Comparison of ENCODE assay signal across 1 mouse cellular context in the genomic region with DNA sequence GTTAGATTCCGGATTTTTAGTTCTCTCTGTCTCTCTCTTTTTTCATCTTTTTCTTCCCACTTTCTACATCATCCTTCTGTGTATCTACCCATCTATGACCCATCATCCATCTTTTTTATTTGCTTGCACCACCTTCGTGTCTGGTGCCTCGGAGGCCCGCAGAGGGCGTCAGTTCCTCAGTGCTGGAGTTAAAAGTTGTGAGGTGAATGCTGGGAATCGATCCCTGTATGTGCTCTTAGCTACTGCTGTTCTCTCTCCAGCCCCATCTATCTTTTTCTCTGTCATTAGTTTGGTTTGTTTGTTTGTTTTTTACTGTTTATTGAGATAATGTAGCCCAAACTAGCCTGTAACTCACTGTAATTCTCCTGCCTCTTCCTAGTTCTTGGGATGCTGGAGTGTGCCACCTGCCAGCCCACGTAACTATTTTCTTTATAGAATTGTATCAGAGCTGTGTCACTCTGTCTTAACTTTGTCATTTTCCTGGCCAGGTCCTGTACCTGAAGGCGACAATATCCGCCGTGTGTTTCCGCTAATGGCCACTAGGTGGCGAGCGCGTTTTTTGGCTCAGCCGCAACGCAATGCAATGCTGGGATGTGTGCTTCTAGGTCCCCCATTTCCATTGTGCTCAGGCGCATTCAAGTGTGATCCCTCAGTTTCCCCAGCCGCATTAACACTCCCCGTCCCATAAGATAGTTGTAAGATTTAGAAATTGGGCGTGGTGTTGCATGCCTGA.
TF ChIP-seq lines count a peak whose summit lies in the region.

No protein-coding gene starts in this region.

TF ChIP-seq in MEL, 35 proteins besides CTCF, POLR2A, EP300 and RAD21 (continued from another document):
- TF ChIP-seq USF2 (IDR thresholded peaks at IDR 0.05; ENCODE audit: borderline replicate concordance in 1 of 2, insufficient read depth in 1 of 2, low read depth in 1 of 2, low read length in 2 of 2) (no peak), TAL1 (IDR thresholded peaks at IDR 0.05; ENCODE audit: low read length) (no peak), TBP (IDR thresholded peaks at IDR 0.05; ENCODE audit: low read depth, low read length) (no peak), CHD1 (IDR thresholded peaks at IDR 0.05; ENCODE audit: low read depth, low read length) (0 out of 2 replicates have a peak, but pooled peaks have one; percentile 78), NELFE (IDR thresholded peaks at IDR 0.05; ENCODE audit: low read depth, low read length) (no peak; the same call in 1 of the 2 replicates), MYC (IDR thresholded peaks at IDR 0.05; ENCODE audit: low read depth, low read length) (peak; percentile 70; the same call in 1 of the 2 replicates), ZMIZ1 (IDR thresholded peaks at IDR 0.05; ENCODE audit: low read depth, low read length) (no peak; the same call in 1 of the 2 replicates), MEF2A (IDR thresholded peaks at IDR 0.05; ENCODE audit: extremely low read depth, insufficient replicate concordance, low read depth, low read length, poor library complexity, severe bottlenecking) (no peak), MYB (IDR thresholded peaks at IDR 0.05; ENCODE audit: low read depth, low read length) (no peak), SMC3 (IDR thresholded peaks at IDR 0.05; ENCODE audit: low read depth, low read length) (peak; percentile 68), SIN3A (IDR thresholded peaks at IDR 0.05; ENCODE audit: low read length) (peak; percentile 52), ETS1 (IDR thresholded peaks at IDR 0.05; ENCODE audit: low read depth, low read length) (no peak), ELF1 (IDR thresholded peaks at IDR 0.05; ENCODE audit: low read depth, low read length) (0 out of 2 replicates have a peak, but pooled peaks have one; percentile 9), KAT2A (conservative IDR thresholded peaks at IDR 0.05; ENCODE audit: low read depth, low read length) (no peak), GABPA (IDR thresholded peaks at IDR 0.05; ENCODE audit: low read depth, low read length) (no peak), MXI1 (IDR thresholded peaks at IDR 0.05; ENCODE audit: low read depth, low read length) (peak; percentile 85), POLR2AphosphoS2 (IDR thresholded peaks at IDR 0.05; ENCODE audit: low read length) (no peak; the same call in none of the 2 replicates), UBTF (IDR thresholded peaks at IDR 0.05; ENCODE audit: borderline replicate concordance, insufficient read depth, low read depth, low read length) (no peak), USF1 (IDR thresholded peaks at IDR 0.05; ENCODE audit: low read depth, low read length) (no peak), MAX (IDR thresholded peaks at IDR 0.05; ENCODE audit: low read length) (no peak; the same call in 1 of the 2 replicates), RCOR1 (IDR thresholded peaks at IDR 0.05; ENCODE audit: low read depth, low read length) (no peak), CHD2 (IDR thresholded peaks at IDR 0.05; ENCODE audit: low read length) (no peak), MAFK (IDR thresholded peaks at IDR 0.05; ENCODE audit: borderline replicate concordance, low read depth, low read length) (no peak), ZC3H11A (IDR thresholded peaks at IDR 0.05; ENCODE audit: low read depth, low read length) (peak; percentile 41), BHLHE40 (IDR thresholded peaks at IDR 0.05; ENCODE audit: borderline replicate concordance, low read depth, low read length) (no peak), HCFC1 (IDR thresholded peaks at IDR 0.05; ENCODE audit: low read depth, low read length) (no peak), ZNF384 (IDR thresholded peaks at IDR 0.05; ENCODE audit: low read depth, low read length) (no peak), E2F4 (IDR thresholded peaks at IDR 0.05; ENCODE audit: borderline replicate concordance, low read depth, low read length) (no peak)
TF ChIP-seq in MEL: peak in this region for 9.
